Mouse (Mus musculus) heart, embryonic 10.5 days (tissue): ENCODE results near the gene Runx1. TPM values are rescaled to one million over a fixed set of nuclear protein-coding genes. Genes with fewer than 3 reads are reported as not detected.

Experiments
- DNase-seq: peaks from one replicate; pipeline ENCODE4 v3.0.0-alpha.2; 2017; ENCODE audit warnings: low spot score
- H3K27ac ChIP-seq: fragments of 300-500 bp; sonication (generic); 2 replicates; pipeline ENCODE4 v1.5.1; 2016; ENCODE audit warnings: mild to moderate bottlenecking
- H3K27me3 ChIP-seq: fragments of 300-500 bp; sonication (generic); 2 replicates; pipeline ENCODE4 v1.6.1; 2016; ENCODE audit warnings: mild to moderate bottlenecking; ENCODE audit not compliant: poor library complexity, insufficient read depth, severe bottlenecking
- H3K36me3 ChIP-seq: fragments of 300-500 bp; sonication (generic); 2 replicates; pipeline ENCODE4 v1.6.1; 2016; ENCODE audit warnings: mild to moderate bottlenecking, moderate library complexity
- H3K4me1 ChIP-seq: fragments of 300-500 bp; sonication (generic); 2 replicates; pipeline ENCODE4 v1.6.1; 2016; ENCODE audit warnings: mild to moderate bottlenecking
- H3K4me3 ChIP-seq: fragments of 300-500 bp; sonication (generic); 2 replicates; pipeline ENCODE4 v1.5.1; 2016; ENCODE audit warnings: mild to moderate bottlenecking, moderate library complexity
- H3K9me3 ChIP-seq: fragments of 300-500 bp; sonication (generic); 2 replicates; pipeline ENCODE4 v1.6.1; 2016; ENCODE audit warnings: mild to moderate bottlenecking, moderate library complexity
- WGBS: fragments of 180-500 bp; shearing (Covaris S2); methylation state at CpG from one replicate; pipeline ENCODE4 v1.1.7; 2016; 5-methylcytosine and 5-hydroxymethylcytosine counted together
- polyA plus RNA-seq: library from polyadenylated mRNA; unstranded; fragments of >200 nt; fragmentation: Nextera tagmentation; extraction: Ambion mirVana; gene quantifications from 2 replicates; pipeline ENCODE4 v1.2.1, GENCODE M21; 2016

Runx1 gene
- polyA plus RNA-seq, 1 experiment from 2014 or later: 2.5 TPM

DNA sequence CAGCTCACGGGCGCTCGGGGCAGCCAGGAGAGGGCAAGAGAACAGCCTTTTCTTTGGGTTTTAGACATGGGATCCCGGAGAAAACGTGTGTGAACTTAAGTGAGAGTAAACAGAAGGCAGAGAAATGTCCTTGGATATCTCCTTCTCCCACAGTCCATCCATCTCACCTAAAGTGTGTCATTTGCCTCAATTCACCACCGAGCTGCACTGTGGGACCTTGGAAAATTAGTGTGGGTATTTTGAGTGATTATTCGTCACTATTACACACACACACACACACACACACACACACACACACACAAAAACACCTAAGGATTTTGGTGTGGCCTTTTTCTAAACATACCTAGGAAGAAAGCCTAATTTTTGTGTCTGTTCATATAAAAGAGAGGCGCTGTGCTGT lies 183.7 kb downstream of the Runx1 start:
- H3K4me1 ChIP-seq: peaks cover 28% of the 10 kb centered on the region
- H3K27me3 ChIP-seq: peaks cover 14% of the 10 kb centered on the region
- H3K36me3 ChIP-seq: no peaks in the 10 kb centered on the region
- no peaks in the 10 kb centered on the region for H3K9me3 ChIP-seq
- WGBS: 80% methylated on average over 8 of the region's 8 CpGs
- no peak overlapping the region for H3K27ac ChIP-seq
- no peak for DNase-seq
- no peak overlapping the region for H3K4me3 ChIP-seq

- H3K9me3 ChIP-seq: no peaks in the 10 kb centered on the region
- peaks cover 21% of the 10 kb centered on the region for H3K4me1 ChIP-seq
- 59% methylated on average over 6 of the region's 6 CpGs for whole genome bisulfite sequencing
- H3K4me3 ChIP-seq: no peak overlapping the region
- H3K36me3 ChIP-seq: no peaks in the 10 kb centered on the region
- no peak overlapping the region for H3K27ac ChIP-seq
- DNase-seq: no peak
- peaks cover 14% of the 10 kb centered on the region for H3K27me3 ChIP-seq
Observed at GRCm38 (mm10) chr16:92641053-92641452, 184.9 kb downstream of the Runx1 start.

GRCm38 (mm10) chr16:92639093-92639492 lies 186.9 kb downstream of the Runx1 start:
- Histone ChIP-seq H3K27ac (no peak overlapping the region), H3K9me3 (no peaks in the 10 kb centered on the region), H3K36me3 (no peaks in the 10 kb centered on the region), H3K4me3 (no peak overlapping the region), H3K27me3 (peaks cover 8% of the 10 kb centered on the region), H3K4me1 (0 out of 2 replicates have a peak, but pooled peaks cover 3% of the 10 kb centered on the region)
- no peak for DNase-seq
- 84% methylated on average over 8 of the region's 8 CpGs for WGBS

DNA sequence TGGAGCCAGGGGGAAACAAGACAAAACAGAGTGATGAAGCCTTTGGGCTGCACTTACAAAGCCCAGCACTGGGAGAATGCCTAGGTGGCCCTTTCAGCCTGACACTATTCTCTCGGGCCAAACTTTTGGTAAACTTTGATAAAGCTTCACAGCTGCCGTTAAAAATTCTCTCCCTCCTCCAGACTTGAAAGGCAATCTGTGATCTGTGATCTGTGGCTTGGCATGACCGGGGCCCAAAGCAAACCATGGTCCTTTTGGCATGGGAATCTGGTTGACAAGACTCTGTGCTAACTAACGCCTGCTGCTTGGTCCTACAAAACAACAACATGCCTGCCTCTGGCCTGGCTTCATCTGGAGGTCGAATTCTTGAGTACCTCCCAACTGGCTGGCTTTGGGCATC lies 188.9 kb downstream of the Runx1 start:
- Histone ChIP-seq H3K9me3 (no peaks in the 10 kb centered on the region), H3K27me3 (peaks cover 7% of the 10 kb centered on the region), H3K27ac (no peak overlapping the region), H3K36me3 (no peaks in the 10 kb centered on the region), H3K4me3 (no peak overlapping the region), H3K4me1 (peaks cover 9% of the 10 kb centered on the region)
- WGBS: 49% methylated on average over 5 of the region's 5 CpGs
- DNase-seq: no peak

- DNase-seq: no peak
- Histone ChIP-seq H3K36me3 (no peaks in the 10 kb centered on the region), H3K4me1 (peaks cover 30% of the 10 kb centered on the region), H3K9me3 (no peaks in the 10 kb centered on the region), H3K27ac (peak overlapping the region; percentile 60; the same call in 1 of the 2 replicates), H3K4me3 (peak overlapping the region; percentile 44), H3K27me3 (peaks cover 36% of the 10 kb centered on the region)
- WGBS: 7% methylated on average over 11 of the region's 11 CpGs
Observed at GRCm38 (mm10) chr16:92632115-92632763, 193.7 kb downstream of the Runx1 start.

DNA sequence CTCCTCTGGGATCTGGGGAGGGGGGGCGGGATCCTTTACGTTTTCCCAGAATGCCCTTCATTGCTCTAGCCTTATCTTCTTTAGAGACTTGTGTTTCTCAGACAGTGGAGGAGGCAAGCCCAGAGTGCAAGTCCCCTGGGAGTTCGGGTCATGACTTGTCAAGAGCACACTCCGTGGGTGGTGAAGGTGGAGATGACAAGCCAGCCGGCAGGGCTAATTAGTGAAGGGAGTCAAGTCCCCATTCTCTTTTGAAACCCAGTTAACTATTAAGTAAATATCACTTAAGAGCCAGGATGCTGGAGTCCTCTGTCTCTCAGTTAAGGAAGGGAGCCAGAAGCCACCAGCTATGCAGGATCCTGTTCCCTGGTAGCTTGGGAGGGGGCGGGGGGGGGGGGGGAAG lies 194.3 kb downstream of the Runx1 start:
- no peaks in the 10 kb centered on the region for H3K36me3 ChIP-seq
- H3K27ac ChIP-seq: peak overlapping the region; percentile 60; the same call in 1 of the 2 replicates
- peaks cover 36% of the 10 kb centered on the region for H3K4me1 ChIP-seq
- H3K9me3 ChIP-seq: no peaks in the 10 kb centered on the region
- H3K27me3 ChIP-seq: peaks cover 38% of the 10 kb centered on the region
- no peak for DNase-seq
- WGBS: 11% methylated on average over 6 of the region's 6 CpGs
- peak overlapping the region; percentile 44; the same call in 1 of the 2 replicates for H3K4me3 ChIP-seq

GRCm38 (mm10) chr16:92630950-92631349 lies 195.0 kb downstream of the Runx1 start:
- H3K27me3 ChIP-seq: peaks cover 45% of the 10 kb centered on the region
- no peak overlapping the region for H3K4me3 ChIP-seq
- peaks cover 40% of the 10 kb centered on the region for H3K4me1 ChIP-seq
- no peaks in the 10 kb centered on the region for H3K36me3 ChIP-seq
- no peak overlapping the region for H3K27ac ChIP-seq
- 69% methylated on average over 5 of the region's 5 CpGs for WGBS
- H3K9me3 ChIP-seq: no peaks in the 10 kb centered on the region
- DNase-seq: no peak

- no peaks in the 10 kb centered on the region for H3K9me3 ChIP-seq
- 89% methylated on average over 7 of the region's 7 CpGs for WGBS
- no peak for DNase-seq
- H3K27ac ChIP-seq: no peak overlapping the region
- H3K27me3 ChIP-seq: peaks cover 51% of the 10 kb centered on the region
- H3K36me3 ChIP-seq: no peaks in the 10 kb centered on the region
- H3K4me1 ChIP-seq: peaks cover 40% of the 10 kb centered on the region
- H3K4me3 ChIP-seq: no peak overlapping the region
Observed at GRCm38 (mm10) chr16:92629829-92630228, 196.1 kb downstream of the Runx1 start.

GRCm38 (mm10) chr16:92627262-92627661 lies 198.7 kb downstream of the Runx1 start:
- no peak overlapping the region for H3K4me3 ChIP-seq
- H3K4me1 ChIP-seq: peaks cover 34% of the 10 kb centered on the region
- peaks cover 68% of the 10 kb centered on the region for H3K27me3 ChIP-seq
- no peak overlapping the region for H3K27ac ChIP-seq
- 33% methylated on average over 6 of the region's 6 CpGs for WGBS
- no peak for DNase-seq
- H3K9me3 ChIP-seq: no peaks in the 10 kb centered on the region
- H3K36me3 ChIP-seq: no peaks in the 10 kb centered on the region

DNA sequence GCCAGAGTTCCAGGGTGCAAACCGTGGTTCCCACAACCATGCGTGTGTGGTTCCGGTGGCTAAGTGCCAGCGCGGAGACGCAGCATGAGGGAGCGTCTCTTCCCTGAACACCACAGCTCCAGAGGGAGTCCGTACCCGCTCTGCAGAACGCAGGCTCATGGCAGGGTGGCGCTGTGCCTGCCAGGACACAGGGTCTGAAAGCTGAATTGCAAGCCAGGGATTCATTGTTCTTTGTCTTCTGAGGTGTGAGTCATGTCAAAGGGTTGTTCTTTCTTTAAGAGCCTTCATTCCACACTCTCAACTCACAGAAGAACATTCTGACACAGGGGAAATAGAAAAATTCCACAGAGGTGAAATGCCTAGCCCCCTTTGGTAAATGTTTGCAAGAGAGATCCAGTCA lies 202.0 kb downstream of the Runx1 start:
- no peak overlapping the region for H3K4me3 ChIP-seq
- H3K27me3 ChIP-seq: peaks cover 67% of the 10 kb centered on the region
- H3K27ac ChIP-seq: no peak overlapping the region
- H3K9me3 ChIP-seq: no peaks in the 10 kb centered on the region
- no peaks in the 10 kb centered on the region for H3K36me3 ChIP-seq
- WGBS: 78% methylated on average over 11 of the region's 11 CpGs
- peaks cover 25% of the 10 kb centered on the region for H3K4me1 ChIP-seq
- no peak for DNase-seq

DNA sequence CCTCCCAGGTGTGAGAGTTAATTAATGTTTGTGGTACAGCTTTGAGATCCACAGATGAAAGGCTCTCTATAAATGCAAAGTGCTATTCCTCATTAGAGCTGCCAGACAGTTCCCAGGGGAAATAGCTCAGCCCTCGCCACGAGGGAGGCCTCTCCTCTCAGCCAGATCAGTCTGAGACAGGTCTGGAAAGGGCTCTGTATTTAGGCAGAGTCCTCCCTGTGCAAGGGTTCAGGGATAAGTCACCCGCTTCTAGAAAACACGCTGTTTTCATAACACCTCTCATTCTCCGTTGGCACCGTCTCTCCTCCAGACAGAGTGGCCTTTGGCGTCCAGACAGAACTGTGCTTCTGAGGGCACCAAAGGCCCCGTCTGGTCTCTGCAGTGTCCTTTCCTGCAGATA lies 204.1 kb downstream of the Runx1 start:
- Histone ChIP-seq H3K27me3 (peaks cover 56% of the 10 kb centered on the region; the same call in 1 of the 2 replicates), H3K36me3 (no peaks in the 10 kb centered on the region), H3K27ac (no peak overlapping the region), H3K4me1 (peaks cover 13% of the 10 kb centered on the region; the same call in 1 of the 2 replicates), H3K4me3 (no peak overlapping the region), H3K9me3 (0 out of 2 replicates have a peak, but pooled peaks cover 3% of the 10 kb centered on the region)
- WGBS: 61% methylated on average over 8 of the region's 8 CpGs
- DNase-seq: no peak

GRCm38 (mm10) chr16:92620841-92621518 lies 205.0 kb downstream of the Runx1 start:
- no peak for DNase-seq
- H3K36me3 ChIP-seq: no peaks in the 10 kb centered on the region
- 0 out of 2 replicates have a peak, but pooled peaks cover 3% of the 10 kb centered on the region for H3K9me3 ChIP-seq
- peaks cover 48% of the 10 kb centered on the region; the same call in 1 of the 2 replicates for H3K27me3 ChIP-seq
- WGBS: 49% methylated on average over 10 of the region's 10 CpGs
- no peak overlapping the region for H3K4me3 ChIP-seq
- H3K4me1 ChIP-seq: peaks cover 7% of the 10 kb centered on the region; the same call in 1 of the 2 replicates
- H3K27ac ChIP-seq: no peak overlapping the region

DNA sequence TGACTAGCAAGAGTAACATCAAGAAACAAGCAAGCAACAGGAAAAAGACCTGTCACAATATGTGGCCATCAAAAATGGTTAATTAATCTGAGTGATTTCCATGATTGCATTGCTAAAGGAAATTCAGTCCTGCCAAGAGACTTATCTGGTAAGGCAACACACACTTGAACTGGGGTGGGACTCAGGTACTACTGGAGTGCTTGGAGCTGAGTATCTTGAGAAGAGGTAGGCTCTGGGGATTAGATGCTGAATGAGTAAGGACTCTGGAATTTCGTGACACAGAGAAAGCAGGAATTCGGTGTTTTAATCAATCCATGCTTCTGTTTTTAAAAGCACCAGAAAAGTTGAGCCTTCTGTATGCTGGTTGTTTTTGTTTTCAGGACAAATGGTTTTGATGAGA lies 209.1 kb downstream of the Runx1 start:
- WGBS: 67% methylated on average over 2 of the region's 2 CpGs
- Histone ChIP-seq H3K36me3 (no peaks in the 10 kb centered on the region), H3K27me3 (peaks cover 34% of the 10 kb centered on the region; the same call in 1 of the 2 replicates), H3K4me1 (peaks cover 7% of the 10 kb centered on the region; the same call in 1 of the 2 replicates), H3K9me3 (0 out of 2 replicates have a peak, but pooled peaks cover 3% of the 10 kb centered on the region), H3K4me3 (no peak overlapping the region), H3K27ac (no peak overlapping the region)
- no peak for DNase-seq
